Mouse (Mus musculus): ENCODE results near the gene Slc28a3. TPM values are rescaled to one million over a fixed set of nuclear protein-coding genes. Genes with fewer than 3 reads are reported as not detected.
A peak's percentile ranks its signal among the peaks of the same experiment; 100 is the strongest.

Gene Slc28a3
- total RNA-seq, 2 experiments from 2014 or later, result not detected

DNA sequence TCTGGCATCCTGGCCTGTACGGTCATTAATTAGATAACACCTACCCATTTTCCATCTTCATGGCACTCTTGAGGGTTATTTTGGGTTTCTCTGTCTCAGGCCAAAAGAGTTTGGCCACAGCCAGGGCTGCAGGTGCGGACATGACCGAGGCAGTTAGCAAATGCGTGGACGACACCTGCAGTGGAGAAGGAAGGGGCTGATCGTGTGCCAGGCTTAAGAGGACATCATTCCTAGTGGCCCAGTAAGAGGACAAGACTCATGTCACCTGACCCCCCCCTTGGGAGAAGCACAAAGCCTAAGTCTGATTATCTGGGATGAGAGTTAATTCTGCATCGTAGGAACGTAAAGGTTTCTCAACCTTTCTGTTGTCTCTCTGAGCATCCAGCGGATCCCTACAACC, 44.5 kb downstream of the Slc28a3 start:
- ATAC-seq (replicated peaks; ENCODE audit: poor library complexity), result no peak

DNA sequence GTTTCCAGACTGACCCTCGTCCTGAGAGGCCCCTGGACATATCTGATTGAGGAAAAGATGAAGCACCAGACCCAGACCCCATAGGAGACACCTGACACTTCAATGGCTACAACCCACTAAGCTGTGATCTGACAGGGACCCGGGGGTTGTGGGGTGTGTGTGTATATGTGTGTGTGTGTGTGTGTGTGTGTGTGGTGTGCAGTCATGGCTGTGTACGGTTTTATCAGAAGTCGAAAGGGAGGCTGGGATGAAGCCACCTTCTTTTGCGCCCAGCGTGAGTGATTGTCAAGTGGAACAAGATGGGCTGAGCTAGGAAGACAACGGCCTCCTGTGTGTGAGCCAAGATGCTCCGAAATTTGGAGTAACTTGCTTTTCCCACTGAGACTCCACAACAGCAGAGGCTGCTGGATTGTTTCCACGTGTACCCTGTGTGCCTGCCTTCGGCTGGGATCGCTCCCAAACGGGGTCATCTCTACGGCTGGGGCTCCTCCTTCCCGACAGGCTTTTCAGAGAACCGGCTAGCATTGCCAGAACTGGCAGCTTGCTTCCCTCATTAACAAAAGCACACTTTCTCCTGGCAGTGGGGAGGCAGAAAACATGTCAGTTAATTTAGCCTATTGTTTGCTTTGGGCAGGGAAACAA, 50.1 kb downstream of the Slc28a3 start:
- ATAC-seq (replicated peaks; ENCODE audit: poor library complexity), result no peak

GRCm38 (mm10) chr13:58558216-58558615, 52.5 kb downstream of the Slc28a3 start:
- no peak for ATAC-seq (replicated peaks; ENCODE audit: poor library complexity)

- peak; percentile 57; the same call in 1 of the 2 replicates for ATAC-seq (replicated peaks; ENCODE audit: poor library complexity)
Measured at GRCm38 (mm10) chr13:58556018-58556417, 54.7 kb downstream of the Slc28a3 start.

DNA sequence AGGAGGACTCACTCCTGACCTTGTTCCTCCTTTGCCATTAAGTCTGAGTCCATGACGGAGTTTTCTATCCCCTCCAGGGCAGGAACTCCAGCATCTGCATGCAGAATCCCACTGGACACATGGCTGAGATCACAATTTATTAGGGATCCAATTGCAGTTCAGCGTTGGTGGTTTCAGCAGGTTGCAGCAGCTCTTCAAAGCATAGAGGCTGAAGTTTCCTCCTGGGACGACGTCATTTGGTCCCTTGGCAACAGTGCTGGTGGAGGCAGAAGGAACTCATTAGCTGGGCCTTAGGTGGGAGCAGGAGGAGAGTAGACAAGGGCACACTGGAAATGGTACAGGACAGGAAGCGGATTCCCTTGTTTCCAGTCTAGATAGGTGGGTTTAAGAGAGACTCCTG, 55.1 kb downstream of the Slc28a3 start:
- no peak for ATAC-seq (replicated peaks; ENCODE audit: poor library complexity)

DNA sequence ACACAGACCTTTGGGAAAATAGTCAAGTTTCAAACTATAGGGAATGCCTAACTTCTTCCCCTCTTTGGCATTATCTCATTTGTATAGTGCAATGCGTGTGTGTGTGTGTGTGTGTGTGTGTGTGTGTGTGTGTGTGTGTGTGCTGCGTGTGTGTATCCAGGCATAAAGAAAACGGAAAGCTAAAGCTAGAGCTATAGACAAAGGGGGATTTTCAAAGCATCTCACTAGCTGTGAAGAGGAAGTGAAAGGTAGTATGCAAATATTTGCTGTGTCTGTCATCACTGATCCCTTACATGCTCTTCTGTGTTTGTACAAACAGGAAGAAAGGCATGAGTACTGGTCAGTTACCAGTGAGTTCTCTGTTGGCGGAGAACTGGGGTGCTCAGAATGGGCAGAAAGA, 58.8 kb downstream of the Slc28a3 start:
- peak; percentile 69 for ATAC-seq (replicated peaks; ENCODE audit: poor library complexity)

- ATAC-seq (replicated peaks; ENCODE audit: poor library complexity), result no peak
Measured at GRCm38 (mm10) chr13:58547570-58547969, 63.1 kb downstream of the Slc28a3 start.

GRCm38 (mm10) chr13:58543688-58544408, 66.8 kb downstream of the Slc28a3 start:
- ATAC-seq (replicated peaks; ENCODE audit: poor library complexity), result no peak

- peak; percentile 95 for ATAC-seq (replicated peaks; ENCODE audit: poor library complexity)
Measured at GRCm38 (mm10) chr13:58543066-58543465, 67.6 kb downstream of the Slc28a3 start.

GRCm38 (mm10) chr13:58542601-58543041, 68.1 kb downstream of the Slc28a3 start:
- ATAC-seq (replicated peaks; ENCODE audit: poor library complexity), result peak; percentile 16

- no peak for ATAC-seq (replicated peaks; ENCODE audit: poor library complexity)
Measured at GRCm38 (mm10) chr13:58542167-58542566, 68.5 kb downstream of the Slc28a3 start.

DNA sequence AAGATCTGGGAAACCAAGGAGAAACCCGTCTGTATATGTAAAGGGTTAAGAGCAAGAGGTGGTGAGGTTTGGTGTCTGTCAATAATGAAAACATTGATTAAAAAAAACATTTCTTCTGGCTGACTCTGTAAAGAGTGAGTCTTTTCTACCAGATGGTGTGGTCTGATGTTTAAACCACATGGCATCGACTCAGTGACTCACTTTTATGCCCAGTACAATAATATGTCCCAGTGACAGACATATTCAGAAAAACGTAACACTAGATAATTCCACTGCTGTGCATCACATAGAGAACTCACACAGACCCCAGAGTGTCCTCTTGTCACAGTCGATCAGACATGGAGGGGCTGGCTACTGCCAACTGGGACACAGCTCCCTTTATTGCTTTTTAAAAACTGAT, 69.1 kb downstream of the Slc28a3 start:
- no peak for ATAC-seq (replicated peaks; ENCODE audit: poor library complexity)

- ATAC-seq (replicated peaks; ENCODE audit: poor library complexity), result no peak
Measured at GRCm38 (mm10) chr13:58538966-58539365, 71.7 kb downstream of the Slc28a3 start.

DNA sequence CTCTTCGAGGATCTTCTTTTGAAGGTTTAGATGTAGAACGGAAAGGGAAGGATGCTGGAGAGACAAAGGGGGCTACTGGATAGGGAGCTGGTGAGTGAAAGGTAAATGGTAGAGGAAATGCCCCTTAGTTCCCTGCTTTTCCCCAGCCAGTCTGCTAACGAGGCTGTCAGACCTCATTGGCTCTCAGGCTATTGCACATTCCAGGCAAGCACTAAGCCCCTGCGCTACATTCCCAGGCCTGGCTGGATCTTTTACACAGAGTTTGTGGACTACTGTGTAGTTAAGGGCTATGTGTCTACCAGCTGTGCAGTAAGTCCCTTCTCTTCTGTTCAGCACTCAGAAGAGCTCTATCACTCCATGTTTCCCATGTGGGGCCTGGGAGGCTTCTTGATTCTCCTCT, 72.3 kb downstream of the Slc28a3 start:
- no peak for ATAC-seq (replicated peaks; ENCODE audit: poor library complexity)

DNA sequence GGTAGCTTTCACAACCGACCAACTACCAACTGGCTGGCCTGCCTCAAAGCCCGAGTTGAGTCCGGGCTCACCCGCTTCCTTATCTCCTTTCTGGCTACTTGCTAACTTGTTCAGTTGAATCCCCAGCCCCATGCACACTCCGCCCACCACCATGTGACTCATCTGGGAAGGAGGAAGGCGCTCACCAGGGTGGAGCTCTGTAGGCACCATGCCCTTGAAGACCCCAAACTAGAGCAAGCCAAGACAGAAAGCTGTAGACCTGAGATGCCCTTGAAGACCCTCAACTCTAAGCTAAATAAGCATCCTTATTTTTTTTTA, 72.8 kb downstream of the Slc28a3 start:
- peak; percentile 76 for ATAC-seq (replicated peaks; ENCODE audit: poor library complexity)

- no peak; the same call in 1 of the 2 replicates for ATAC-seq (replicated peaks; ENCODE audit: poor library complexity)
Measured at GRCm38 (mm10) chr13:58537232-58537915, 73.3 kb downstream of the Slc28a3 start.

DNA sequence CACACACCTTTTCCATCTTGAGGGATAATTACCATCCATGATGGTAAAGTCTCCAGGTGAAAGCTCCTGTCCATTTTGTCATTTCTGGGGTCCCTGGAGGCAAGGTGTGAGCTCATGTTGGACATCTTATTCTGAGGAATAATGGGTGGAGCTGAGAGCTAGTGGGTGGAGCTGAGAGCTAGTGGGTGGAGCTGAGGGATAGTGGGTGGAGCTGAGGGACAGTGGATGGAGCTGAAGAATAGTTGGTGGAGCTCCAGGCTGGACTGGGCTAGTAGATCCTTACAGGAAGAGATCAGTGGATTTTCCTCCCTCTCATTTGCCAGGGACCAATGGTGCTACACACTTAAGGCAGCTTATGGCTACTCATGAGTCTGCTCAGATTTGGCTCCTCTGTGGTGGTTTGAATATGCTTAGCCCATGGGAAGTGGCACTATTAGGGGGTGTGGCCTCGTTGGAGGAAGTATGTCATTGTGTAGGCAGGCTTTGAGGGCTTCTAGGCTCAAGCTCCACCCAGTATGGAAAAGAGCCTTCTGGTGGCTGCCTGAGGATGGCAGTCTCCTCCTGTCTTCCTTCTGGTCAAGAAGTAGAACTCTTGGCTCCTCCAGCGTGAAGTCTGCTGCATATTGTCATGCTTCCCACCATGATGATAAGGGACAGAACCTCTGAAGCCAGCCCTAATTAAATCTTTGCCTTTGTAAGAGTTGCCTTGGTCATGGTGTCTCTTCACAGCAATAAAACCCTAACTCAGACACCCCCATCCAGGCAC, 74.0 kb downstream of the Slc28a3 start:
- peak; percentile 35; the same call in 1 of the 2 replicates for ATAC-seq (replicated peaks; ENCODE audit: poor library complexity)

- no peak for ATAC-seq (replicated peaks; ENCODE audit: poor library complexity)
Measured at GRCm38 (mm10) chr13:58535321-58535720, 75.4 kb downstream of the Slc28a3 start.

GRCm38 (mm10) chr13:58534861-58535260, 75.8 kb downstream of the Slc28a3 start:
- ATAC-seq (replicated peaks; ENCODE audit: poor library complexity), result no peak

GRCm38 (mm10) chr13:58534216-58534841, 76.3 kb downstream of the Slc28a3 start:
- ATAC-seq (replicated peaks; ENCODE audit: poor library complexity), result no peak

GRCm38 (mm10) chr13:58524581-58524980, 86.1 kb downstream of the Slc28a3 start:
- 0 out of 2 replicates have a peak, but pooled peaks have one; percentile 23 for ATAC-seq (replicated peaks; ENCODE audit: poor library complexity)
